Mouse (Mus musculus) right cerebral cortex, postnatal 36 days (tissue): ENCODE results near the gene Nfx1.

Experiments
- DNase-seq, 2 experiments: peaks; one replicate each; pipeline ENCODE4 v3.0.0; 2022; ENCODE audit warnings: low spot score in 2 of 2, mixed read lengths in 1 of 2

Nfx1 gene

DNA sequence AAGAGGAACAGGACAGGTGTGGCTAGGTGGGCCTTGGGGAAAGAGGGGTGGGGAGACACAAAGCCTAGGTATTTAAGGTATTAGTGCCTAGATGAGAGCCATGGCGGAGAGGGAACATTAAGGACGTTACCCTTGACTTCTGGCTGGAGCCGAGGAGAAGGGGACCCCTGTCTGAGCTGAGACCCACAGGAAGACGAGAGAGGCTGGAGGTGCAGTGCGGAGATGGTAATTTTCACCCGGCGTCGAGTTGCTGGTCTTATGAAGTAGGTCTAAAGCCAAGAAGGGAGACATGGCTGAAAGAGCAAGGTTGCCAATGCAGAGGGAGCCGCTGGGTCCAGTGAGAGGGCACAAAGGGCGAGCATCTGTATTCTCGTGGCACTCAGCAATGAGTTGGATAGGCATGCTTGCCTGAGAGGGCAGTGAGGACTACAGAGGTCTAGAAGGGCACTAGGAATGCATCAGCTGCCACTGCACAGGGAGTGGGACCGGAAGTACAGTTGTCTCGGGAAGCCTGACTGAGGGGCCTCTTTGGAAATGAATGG is 75.6 kb downstream of the Nfx1 start:
- DNase-seq = no peak

DNA sequence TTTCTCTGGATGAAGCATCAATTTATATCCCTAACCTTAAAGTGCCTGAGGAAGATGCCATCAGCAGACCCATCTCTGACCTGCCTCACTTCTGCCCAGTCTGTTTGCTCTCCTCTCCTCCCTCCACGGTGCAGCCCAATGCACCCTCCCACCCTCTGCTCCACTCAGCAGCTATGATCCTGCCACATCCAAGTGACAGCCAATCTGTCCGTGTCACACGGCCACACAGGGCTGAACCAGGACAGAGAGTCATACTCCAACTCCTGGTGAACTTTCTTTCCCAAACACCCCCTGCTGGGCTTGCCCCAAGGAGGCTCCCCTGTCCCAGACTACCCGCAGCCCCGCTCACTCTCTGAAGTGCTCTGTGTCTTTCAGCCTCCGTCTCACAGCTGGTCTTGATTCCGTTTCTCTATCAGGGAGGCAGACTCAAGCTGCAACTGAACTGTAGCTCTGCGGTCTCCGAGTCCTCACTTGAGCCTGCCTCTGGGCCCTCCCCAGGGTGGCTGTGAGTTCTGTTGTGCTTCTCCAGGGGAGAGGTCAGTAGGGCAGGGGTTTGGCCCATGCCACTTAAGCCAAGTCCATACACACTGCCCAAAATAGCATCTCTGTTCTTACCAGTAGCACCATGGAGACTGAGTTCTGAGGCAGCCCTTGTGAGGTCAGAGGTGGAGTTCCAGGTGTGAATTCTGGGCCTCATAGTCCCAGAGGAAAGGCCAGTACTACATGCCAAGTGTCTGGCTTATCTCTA is 77.0 kb downstream of the Nfx1 start, which contains the start of gene Aqp7:
TSS of gene Aqp7 (minus strand) at position 616 of the 748 bp plus-strand sequence.
- DNase-seq = no peak

DNA sequence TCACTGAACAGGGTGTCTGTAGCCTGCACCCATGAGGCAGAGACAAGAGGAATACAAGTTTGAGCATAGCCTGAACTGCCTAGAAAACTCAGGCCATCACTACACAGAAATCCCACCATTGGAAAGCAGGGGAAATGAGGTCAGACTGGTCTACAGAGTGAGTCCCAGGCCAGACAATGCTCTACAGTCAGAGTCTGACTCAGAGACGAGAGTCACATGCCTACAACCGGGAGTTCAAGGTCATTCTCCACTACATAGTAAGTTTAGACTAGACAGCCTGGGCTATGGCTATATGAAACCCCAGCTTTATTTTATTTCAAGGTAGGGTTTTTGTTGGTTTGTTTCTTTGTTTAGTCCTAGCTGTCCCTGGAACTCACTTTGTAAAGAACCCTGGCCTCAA is 78.2 kb downstream of the Nfx1 start:
- DNase-seq = no peak

DNA sequence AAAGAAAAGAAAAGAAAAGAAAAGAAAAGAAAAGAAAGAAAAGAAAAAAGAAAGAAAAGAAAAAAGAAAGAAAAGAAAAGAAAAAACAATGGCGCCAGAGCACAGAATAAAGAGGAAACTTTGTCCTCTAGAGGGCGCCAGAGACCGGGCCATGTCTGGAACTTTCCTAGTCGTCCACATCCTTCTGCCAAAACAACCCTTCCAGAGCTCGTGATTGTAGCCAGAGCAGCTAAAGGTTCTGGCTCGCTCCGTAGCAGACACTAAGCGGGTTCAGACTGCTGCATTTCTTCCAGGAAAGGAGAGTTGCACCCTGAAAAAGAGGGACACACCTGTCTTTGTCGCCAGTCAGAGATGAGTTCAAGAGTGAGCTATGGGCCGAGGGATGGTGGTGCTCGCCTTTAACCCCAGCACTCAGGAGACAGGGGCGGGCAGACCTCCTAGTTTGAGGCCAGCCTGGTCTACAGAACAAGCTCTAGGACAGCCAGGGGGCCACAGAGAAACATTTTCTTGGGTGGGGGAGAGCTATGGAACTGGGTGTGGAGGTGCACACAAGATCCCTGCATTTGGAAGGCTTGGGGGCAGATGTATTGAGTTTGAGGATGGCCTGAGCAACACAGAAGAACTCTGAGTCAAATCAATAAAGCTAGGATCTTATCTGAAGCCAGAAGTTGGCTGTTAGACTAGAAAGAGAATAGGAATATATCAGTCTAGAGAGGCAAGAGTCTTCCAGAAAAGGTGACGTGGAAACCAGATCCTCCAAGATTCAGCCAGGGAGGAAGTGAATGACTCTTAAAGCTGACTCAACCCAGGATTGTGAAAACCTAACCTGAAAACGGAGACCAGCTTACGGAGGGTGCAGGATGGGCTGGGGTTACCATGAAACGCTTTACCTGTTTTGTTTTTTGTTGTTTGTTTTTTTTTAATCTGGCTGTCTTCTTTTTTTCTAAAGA is 80.3 kb downstream of the Nfx1 start:
- DNase-seq = peak; percentile 56 to 63

DNA sequence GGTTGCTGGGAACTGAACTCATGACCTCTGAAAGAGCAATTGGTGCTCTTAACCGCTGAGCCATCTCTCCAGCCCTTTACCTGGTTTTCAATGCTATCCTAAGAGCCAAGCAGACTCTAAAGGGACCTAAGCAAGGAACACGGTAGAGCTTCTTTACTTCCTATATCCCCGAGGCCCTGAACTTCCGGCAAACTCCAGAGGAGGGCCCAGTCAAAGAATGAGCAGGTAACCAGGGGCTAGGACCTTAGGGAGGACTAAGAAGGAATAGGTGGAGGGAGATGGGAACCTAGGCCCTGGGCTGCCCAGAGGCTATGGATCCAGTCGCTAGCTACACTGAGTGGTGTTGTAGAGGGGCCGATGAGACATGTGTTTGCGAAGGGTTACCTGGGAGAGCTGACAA is 81.1 kb downstream of the Nfx1 start:
- DNase-seq = no peak

DNA sequence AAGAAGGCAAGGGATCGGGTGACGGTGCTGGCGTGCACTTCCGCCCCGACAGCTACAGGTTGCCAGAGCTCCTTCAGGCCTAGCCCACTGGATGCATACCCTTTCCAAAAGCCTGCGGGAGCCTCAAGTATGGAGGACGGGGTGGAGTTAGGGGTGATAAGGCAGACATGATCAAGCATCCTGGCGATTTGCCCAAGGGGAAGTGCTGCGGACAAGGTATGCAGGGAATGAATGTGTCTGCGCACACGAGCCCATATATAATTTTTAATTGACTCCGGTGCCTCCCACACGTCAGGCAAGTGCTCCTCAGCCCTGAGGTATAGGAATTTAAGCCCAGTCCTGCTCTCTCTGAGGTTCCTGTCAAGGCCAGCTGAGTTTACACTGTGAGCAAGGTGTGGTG is 84.4 kb downstream of the Nfx1 start:
- DNase-seq = no peak

DNA sequence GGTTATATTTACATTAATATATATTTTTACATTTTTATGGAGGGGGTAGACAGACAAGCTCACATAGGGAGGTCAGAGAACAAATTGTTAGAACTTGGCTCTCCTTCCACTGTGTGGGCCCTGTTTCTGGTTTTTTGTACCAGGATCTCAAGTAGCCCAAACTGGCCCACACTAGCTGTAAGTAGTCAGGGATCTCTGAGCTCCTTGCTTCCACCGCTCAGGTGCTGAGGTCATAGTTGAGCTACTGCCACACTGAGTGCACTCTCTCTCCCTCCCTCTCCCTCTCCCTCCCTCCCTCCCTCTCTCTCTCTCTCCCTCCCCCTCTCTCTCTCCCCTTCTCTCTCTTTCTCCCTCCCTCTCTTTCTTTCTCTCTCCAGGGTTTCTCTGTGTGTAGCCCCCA is 85.5 kb downstream of the Nfx1 start:
- no peak for DNase-seq

DNA sequence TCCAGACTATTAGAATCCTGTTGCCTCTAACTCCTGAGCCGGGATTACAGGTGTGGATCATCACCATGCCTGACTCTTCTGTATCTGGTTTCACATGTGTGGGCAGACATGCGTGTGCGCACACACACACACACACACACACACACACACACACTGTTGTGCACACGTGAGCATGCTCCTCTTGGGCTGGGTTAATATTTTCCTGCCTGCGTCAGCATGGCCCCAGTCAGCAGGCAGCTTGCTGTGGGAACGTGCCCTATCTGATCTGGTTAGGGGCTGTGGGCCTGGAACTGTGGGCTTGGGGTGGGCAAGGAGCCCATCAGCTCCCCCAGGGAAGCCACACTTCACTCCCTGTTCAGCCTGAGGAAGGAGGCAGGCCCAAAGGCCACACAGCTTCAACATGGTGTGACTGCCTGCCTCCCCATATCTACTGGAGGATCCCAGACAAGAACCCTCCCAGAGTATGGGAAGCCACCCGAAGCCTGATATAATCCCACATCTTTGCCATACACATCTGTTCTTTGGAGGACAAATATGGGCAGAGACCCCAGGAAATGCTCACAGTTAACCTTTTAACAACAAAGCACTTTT is 86.1 kb downstream of the Nfx1 start:
- no peak for DNase-seq

DNA sequence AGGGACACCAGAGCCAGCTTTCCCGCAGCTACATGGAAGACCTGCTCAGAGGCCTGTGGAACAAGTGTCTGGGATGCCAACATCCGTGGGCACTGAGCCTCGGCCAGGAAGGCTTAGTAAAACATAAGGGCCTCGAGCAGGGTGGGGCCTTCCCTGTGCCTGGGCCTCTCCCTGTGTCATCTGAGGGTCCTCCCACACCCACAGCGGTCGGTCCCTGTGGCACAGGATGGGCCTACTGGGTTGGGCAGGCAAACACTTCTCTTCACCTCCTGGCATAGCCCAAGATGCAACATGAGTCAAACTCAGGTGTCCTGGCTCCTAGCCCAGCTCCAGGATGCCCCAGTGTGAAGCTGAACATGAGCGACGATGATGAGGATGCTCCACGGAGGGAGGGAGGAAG is 86.7 kb downstream of the Nfx1 start:
- no peak for DNase-seq

DNA sequence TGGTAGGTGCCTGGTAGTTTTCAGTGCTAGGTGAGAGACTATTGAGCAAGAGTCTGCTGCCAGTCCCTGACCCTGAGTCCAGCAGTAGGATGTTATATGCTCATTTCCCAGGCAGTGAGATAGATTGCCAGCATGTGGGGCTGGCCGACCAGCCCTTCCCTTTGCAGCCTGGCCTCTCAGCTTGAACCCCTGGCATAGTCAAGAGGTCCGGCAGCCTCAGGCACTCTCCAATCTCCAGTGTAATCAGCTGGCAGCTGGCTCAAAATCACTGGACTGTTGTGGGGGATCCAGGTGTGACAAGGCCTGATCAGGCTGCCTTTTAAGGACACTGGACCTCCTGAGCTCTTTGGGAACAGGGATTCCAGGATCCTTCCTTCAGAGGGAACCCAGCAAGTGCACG is 92.6 kb downstream of the Nfx1 start:
- no peak for DNase-seq

DNA sequence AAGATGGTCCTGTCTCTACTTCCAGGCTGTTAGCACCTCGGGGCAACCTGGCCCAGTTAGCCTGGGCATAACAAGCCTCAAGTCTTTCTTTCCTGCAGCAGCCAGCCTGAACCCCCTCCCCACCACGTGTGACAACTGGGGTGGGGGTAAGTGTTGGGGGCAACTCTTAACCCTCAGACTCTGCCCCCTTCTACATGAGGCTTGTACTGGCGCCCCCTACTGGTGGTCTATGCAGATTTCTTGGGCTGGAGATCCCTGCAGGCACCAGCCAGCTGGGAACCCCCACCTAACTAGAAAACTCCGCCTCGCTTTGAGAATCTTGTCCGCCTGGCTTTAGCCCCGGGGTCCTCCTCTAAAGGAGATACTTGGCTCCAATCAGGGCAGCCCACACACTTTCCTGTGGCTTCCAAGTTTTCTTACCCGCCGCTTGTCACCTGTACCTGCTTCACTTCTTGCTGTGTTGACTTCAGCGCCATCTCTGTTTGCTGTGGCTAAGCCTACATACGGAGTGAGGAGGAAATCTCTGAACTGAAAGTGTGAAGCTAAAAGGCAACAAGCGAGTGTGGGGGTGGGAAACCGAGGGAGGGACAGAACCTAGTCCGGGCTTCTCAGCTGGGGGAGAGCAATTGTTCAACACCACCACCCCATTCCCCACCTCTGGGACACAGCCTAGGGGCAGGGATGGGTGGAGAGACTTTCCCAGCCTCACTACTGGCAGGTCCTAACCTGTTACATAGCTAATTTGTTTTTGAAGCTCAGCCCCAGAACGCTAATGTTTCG is 93.4 kb downstream of the Nfx1 start:
- no peak for DNase-seq

DNA sequence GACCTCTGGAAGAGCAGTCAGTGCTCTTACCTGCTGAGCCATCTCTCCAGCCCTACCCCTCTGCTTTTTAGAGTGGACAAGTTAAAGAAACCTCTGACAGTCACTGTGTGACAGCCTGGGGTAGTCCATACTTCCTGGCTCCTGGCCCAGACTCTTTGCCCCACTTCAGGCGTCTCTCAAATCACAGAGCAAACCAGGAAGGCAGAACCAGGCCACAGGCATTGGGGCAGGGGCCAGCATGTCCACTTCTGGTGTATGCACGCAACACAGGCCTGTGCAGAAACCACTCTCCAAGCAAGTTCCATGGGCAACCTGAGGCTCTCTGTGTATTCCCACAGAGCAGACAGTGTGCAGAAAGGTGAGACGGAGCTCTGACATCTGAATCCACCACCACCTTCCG is 94.5 kb downstream of the Nfx1 start:
- no peak for DNase-seq

DNA sequence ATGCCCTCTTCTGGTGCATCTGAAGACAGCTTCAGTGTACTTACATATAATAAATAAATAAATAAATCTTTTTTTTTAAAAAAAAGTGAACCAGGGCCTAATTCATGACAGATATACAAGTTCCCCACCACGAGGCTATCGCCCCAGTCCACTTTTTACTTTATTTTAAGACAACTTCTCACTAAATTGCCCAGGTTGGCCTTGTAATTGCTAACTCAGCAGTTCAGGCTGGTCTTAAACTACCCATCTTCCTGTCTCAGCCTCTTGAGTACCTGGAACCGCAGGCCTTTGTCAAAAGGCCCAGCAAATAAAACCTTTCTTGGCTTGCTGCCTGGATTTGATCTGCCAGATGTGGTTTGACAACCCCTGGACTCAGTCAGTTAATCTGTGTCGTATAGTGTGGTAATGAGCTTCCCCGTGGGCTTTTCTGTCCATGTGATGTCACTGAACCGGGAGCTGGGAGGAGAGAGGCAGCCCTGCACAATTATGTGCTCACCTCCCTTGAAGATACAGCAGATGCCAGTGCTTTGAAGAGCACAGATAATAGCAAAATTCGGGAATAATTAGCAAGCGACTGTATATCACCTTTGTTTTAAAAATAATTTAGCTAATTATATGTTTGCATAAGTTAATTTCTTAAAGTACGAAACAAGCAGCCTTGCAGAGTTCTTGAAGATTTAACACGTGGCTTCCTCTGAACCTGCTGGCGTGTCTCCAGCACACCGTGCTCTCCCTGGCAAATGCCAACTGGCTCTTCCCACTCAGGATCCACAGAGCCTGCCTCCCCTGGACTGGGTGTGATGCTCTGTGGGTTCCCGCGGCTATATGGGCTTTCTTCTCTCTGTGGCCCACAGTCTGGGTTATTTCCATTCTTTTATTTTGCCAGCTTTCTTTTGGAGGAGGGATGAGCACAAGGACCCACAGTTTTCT is 101.1 kb downstream of the Nfx1 start:
- DNase-seq = no peak

DNA sequence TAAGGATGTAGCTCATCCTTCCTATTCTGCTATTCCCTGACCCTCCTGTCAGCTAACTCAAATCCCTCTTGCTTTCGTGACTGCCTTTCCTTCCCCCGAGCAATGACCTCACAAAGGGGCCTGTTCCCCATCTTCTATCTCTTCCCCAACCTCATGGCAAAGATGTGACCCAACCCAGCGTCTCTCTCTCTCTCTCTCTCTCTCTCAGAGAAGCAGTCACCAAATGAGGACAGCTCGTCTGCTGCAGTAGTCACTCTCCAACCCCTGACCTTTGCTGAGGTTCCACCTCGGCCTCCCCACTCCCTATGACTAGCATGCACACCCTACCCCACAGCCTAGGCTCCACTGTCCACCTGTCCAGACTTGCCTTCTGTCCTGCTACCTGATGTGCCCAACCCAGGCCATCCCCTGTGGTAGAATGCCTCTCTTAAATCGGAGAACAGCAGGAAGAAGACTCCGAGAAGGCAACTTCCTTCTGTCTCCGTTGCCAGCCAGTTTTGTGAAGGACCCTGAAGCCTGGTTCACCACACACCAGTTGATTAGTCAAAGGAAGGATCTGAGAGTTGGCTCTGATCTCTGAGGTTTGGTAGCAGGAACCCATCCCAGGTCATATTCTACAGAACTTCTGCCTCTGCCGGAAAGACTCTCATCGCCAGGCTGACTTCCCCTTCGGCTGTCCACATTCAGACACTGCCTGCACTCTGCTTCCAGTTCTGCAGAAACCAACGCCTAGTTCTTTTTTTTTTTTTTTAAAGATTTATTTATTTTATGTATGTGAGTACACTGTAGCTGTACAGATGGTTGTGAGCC is 102.5 kb downstream of the Nfx1 start:
- DNase-seq = no peak

DNA sequence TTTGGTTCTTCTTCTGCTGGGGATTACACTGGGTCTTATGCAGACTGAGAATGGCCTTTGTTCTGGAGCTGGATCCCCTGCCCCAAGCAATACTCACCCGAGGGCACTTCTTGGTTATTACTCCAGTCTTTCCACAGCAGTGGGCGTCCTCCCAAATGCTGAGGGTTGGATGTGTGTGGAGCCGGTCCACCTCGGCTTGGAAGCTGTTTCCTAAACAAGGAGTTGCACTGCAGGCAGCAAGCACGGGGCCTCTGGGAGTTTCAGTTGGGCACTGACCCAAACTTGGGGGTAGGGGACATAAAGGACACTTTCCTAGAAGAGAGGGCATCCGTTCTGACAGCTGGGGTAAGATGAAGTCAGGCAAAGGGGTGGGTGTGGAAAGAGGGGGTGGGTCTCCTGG is 103.8 kb downstream of the Nfx1 start:
- DNase-seq = no peak
